Mouse (Mus musculus): Measurements from ENCODE around the gene Fas.

DNA sequence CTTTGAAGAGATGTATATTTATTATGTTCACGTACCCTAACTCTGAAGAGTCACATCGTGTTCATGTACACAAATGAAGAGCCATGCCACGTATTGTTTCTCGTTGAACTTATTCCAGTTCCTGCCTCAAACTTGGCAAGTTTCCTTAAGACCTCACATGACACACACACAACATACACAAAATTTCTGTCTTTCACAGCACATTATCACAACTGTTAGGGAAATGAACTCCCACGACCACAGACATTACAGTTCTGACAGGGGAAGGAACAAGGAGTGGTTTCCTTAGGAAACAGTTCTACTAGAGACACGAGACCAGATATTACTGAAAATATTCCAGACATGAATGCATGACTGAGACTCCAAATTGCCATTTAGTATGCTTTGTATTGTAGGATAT, 6.9 kb upstream of the Fas start:
- TF ChIP-seq CTCF (IDR thresholded peaks at IDR 0.05; ENCODE audit: low read depth): no peak
- TF ChIP-seq EP300 (IDR thresholded peaks at IDR 0.05; ENCODE audit: low read depth): no peak

All from heart, postnatal 0 days (tissue).